Mouse (Mus musculus) hematopoietic stem cell, adult 5-6 weeks (primary cell): ENCODE measurements around the gene Gm9837. TPM values are rescaled to one million over a fixed set of nuclear protein-coding genes. Genes with fewer than 3 reads are reported as not detected.

Experiments used
- ATAC-seq, 2 experiments: fragments of 125-278 bp in 1 of 2; replicated peaks in 1 of 2; 2 replicates each; pipeline ENCODE4 v1.8.0; 2016 to 2017; ENCODE audit warnings: inconsistent platforms in 2 of 2, mild to moderate bottlenecking in 2 of 2, moderate number of reproducible peaks in 2 of 2, low read depth in 1 of 2, moderate TSS enrichment in 1 of 2; ENCODE audit not compliant: low FRiP score in 2 of 2, poor library complexity in 2 of 2, severe bottlenecking in 2 of 2, insufficient read depth in 1 of 2, low TSS enrichment in 1 of 2
- total RNA-seq: library from RNA; stranded (forward); fragments of 172-1452, 232-1000 nt; gene quantifications from 2 replicates; pipeline ENCODE4 v1.2.3, GENCODE M21; 2017

Gene Gm9837
- total RNA-seq, 1 experiment from 2014 or later = not detected

DNA sequence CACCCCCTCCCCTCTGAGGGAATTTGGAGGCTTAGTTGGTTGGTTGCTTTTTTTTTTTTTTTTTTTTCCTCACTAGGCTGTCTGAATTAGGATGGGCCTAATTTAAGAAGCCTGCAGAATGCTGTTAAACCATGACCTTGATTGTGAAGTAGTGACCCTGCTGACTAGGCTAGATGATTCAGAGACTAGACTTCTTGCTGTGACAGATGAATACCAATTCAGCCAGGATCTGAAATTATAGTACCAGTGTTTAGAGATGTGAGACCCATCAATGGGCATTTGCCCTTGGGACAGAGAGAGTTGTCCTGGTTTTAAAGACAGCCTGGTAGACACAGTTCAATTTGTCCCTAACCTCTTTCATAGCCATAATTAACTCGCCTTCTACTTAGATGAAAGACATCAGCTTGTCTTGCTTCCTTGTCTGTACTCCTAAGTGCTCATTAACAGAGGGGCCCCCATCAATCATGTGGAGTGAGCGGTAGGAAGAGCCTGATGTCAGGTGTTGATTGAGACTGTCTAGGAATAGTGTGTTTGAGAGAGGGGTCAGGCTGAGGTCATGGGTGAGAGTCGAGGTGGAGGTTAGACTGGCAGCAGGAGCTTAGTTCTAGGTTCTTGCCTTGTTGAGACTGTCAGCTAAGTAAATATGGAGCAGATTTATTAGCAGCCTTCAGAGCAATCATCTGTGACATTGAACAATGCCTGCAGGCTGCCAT lies 23.1 kb upstream of the Gm9837 start:
- ATAC-seq = no peak

DNA sequence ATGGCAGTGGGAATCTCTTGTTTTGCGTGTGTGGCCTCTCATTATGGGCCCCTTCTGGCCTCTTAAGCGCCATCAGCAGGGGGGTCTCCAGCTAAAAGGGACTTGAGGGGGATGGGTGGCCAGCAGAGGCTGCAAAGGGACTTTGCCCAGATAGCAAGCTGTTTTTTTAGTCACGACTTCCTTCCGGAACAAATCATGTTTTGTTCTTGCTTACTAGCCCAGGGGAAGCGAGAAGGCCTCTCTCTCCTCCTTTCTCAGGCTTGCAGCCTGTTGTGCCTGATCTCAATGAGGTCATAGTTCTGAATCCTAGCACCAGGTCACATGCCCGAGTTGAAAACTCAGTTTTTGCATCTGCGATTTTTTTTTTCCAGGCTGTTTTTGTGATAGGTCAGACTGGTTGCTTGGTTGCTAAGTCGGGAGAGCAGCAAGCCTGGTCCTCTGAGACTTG lies 21.7 kb upstream of the Gm9837 start:
- ATAC-seq = no peak

GRCm38 (mm10) chr11:53489421-53489820 lies 19.1 kb upstream of the Gm9837 start:
- ATAC-seq = no peak

DNA sequence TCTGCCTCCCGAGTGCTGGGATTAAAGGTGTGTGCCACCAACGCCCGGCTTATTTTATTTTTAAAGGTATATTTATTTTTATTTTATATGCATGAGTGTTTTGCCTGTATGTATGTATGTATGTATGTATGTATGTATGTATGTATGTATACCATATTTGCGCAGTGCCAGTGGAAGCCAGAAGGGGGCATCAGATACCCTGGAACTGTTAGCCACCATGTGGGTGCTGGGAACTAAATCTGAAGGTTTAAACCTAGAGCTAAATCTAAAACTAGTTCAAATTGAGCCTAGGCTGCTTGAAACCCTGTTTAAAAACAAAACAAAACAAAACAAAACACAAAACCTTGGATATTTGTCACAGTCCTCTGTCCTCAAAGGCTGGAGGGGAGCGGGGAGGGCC lies 18.7 kb upstream of the Gm9837 start:
- ATAC-seq = no peak

- ATAC-seq = peak; percentile 31 to 44; a peak in 2 of 4 replicates
These were observed 16.7 kb upstream of the Gm9837 start for GRCm38 (mm10) chr11:53486822-53487594.

- no peak for ATAC-seq
These were observed 16.1 kb upstream of the Gm9837 start for GRCm38 (mm10) chr11:53486351-53486750.

- ATAC-seq = no peak
These were observed 15.4 kb upstream of the Gm9837 start for GRCm38 (mm10) chr11:53485719-53486118.

DNA sequence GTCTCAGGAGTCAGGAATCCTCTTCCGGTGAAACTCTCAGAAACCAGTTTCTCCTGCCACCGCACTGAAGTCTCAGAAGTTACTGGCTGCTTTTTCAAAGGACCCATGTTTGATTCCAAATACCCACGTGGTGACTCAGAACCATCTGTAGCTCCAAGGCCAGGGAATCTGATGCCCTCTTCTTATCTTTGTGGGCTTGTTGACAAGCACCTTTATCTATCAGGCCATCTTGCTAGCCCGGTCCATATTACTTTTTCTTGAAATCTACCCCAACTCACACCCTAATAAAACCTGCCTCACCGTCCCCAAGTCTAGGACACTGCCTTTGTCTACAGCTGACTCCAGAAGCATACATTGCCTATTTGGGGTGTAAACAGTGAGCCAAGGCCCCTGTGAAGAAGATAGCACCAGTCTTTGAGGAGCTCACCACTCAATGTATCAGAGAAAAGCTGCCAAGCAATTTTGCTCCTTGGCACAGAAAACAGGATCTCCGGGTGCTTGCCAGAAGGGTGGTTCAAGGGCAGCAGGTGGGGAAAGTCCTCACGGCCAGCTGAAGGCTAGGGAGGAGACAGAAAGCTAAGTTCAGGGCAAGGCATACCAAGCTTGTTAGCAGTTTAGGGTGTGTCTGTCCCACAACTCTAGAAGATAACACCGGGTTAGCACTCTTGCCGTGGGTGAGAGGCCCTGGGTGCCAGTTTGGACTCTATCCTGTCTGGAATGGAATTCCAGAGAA lies 13.0 kb upstream of the Gm9837 start:
- no peak for ATAC-seq

DNA sequence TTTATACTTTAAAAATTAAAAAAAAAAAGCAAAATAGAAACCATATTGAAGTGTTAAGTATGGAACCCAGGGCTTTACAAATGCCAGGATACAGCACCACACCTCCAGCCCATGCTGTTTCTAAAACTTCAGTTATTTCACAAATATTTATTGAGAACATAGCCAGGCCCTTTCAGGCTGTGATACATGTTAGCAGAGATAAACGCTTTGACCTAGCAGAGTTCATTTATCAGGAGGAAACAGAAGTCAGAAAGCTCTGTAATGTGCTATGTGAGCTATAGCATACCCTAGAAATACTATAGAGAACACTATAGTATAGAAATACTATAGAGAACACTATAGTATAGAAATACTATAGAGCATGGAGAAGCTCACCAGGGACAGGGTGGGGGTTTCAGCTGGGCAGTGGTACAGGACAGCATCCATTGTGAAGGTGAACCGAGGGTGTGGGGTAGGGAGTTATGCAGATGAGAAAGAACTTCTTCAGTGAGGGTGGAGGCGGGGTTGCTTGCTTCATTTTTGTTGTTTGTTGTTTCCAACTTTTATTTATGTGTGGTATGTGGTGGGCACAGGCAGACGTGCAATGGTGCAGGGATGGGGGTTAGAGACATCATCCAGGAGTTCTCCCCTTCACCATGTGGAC lies 10.9 kb upstream of the Gm9837 start:
- ATAC-seq = no peak; a peak in 1 of 4 replicates

- peak in 1 of 2 experiments; percentile 27; a peak in 2 of 4 replicates for ATAC-seq
These were observed 9.6 kb upstream of the Gm9837 start, which contains the start of the genes Gm9945 and Sowaha for GRCm38 (mm10) chr11:53479783-53480301. Gene Gm9945 (plus strand): TSS chr11:53480166. Gene Sowaha (minus strand): TSS chr11:53480274.

GRCm38 (mm10) chr11:53479171-53479782 lies 9.0 kb upstream of the Gm9837 start:
- no peak for ATAC-seq

DNA sequence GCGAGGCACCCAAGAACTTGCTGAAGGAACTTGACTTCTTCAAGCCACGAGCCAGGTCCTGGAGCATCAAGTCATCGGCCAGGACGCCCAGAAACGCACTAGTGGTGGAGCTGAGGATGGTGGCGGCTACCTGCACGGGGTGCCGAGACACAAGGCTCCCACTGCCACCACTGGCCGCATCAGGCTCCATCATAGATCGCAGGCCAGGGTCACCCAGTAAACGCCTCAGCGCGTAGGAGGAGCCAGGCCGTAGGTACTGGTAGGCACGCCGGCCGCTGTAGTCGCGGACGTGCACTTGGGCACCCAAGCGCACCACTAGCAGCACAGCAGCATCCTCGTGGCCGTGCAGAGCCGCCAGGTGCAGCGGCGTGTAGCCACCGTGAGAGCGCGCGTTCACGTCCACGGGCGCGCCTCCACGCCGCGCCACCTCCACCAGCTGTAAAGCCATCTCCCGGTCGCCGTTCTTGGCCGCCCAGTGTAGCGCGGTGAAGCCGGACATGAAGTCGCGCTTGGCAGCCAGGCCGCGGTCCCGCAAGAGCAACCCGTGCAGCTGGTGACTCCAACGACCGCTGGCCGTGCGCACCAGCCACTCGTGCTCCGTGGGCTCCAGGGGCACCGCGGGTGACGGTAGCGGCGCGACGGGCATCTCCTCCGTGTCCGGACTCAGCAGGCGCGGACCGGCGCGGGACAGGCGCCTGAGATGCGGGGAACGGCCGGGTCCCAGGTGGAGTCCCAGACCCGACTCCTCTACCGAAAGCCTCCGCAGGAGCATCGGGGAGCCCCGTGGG lies 8.3 kb upstream of the Gm9837 start:
- no peak for ATAC-seq

GRCm38 (mm10) chr11:53477833-53478232 lies 7.6 kb upstream of the Gm9837 start:
- ATAC-seq = no peak

DNA sequence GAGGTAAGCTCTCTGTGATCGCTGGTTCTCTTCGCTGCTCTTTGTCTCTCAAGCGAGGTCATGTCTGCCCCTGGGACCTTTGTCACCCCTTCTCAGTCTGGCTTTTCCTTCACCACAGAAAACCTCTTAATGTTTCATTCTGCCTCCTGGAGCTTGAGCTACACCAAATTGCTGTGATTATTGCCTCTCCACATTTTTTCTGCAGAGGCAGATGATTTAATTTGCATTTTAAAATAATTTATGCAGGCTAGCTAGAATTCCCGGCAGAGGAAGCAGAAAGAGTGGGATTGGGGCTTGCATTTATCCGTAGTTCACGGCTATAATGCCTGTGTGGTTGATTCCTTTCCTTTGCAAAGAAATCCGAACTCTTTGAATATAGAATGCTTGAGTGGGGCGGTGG lies 5.3 kb upstream of the Gm9837 start:
- ATAC-seq = no peak

DNA sequence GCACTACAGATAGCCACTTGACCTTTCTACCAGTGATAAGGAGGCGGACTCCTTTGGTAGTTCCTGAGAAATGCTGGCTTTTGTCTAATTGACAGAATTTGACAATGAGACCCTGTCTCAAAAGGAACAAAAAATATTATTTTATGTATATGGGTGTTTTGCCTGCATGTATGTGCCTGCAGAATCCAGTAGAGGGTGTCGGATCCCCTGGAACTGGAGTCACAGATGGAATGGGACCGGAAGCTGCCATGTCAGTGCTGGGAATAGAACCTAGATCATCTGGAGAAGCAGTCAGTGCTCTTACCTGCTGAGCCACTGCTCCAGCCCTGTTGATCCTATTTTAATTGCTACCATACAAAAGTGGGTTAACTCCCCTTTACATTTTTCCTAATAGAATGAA lies 2.4 kb upstream of the Gm9837 start:
- no peak for ATAC-seq

DNA sequence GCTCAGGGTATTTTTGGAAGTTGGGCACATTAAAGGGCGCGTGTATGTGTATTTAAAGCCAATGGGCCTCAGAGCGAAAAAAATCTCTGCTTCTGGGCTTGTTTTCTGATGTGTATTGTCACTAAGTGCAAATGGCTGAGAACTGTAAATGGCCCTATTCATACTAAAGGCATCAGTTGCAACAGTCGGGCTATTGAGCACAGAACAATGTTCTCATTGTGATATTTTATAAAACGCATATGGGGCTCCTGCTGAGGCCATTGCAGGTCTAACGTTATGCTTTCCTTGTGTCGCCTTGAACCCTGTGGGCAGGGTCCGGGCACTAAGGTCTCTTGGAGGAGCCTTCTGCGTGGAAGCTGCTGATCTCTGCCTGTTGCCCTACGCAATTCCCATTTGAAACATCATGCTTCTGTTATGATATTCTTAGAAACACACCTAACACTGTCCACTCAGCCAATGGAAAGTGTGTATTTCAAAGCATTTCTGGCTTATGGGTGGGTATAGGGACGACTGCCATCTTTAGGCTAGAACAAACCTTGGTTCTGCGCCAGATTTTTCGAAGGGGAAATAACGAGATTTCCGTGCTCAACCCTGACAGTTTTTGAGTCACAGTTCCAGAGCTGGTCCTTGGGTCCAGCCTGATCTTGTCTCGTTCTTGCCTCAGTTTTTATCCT lies 848 bp downstream of the Gm9837 start:
- 0 out of 4 replicates have a peak, but pooled peaks of 1 of the 2 experiments have one; percentile 3 for ATAC-seq
